Mouse (Mus musculus) common myeloid progenitor, adult 5-6 weeks (primary cell): ENCODE data around the gene Polr2f. TPM values are rescaled to one million over a fixed set of nuclear protein-coding genes. Genes with fewer than 3 reads are reported as not detected.

Experiments used
- ATAC-seq: replicated peaks from 2 replicates; pipeline ENCODE4 v1.8.0; 2016; ENCODE audit warnings: low read depth, mild to moderate bottlenecking, moderate TSS enrichment, inconsistent platforms; ENCODE audit not compliant: poor library complexity, severe bottlenecking
- total RNA-seq: library from RNA; stranded (forward); fragments of 200-1000, 187-1606 nt; gene quantifications from 2 replicates; pipeline ENCODE4 v1.2.3, GENCODE M21; 2017

The Polr2f gene
- total RNA-seq, 1 experiment from 2014 or later = 72.3 TPM

DNA sequence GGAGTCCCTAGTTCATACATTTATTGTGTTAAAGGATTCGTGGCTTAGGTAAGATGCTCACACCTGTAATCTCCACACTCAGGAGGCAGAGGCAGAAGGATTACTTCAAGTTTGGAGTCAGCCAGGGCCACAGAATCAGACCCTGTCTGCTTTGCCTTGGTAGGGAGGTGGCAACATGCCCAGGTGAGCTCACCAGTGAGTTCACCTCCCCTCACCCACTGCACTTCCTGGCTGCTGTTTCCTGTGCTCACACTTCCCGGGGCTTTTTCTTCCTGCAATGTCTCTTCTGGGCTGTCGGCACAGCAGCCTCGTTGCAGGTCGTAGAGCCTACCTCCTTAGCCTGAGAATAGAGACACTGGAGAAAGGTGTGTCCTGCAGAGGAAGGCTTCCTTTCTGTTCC lies 25.5 kb upstream of the Polr2f start:
- no peak for ATAC-seq

DNA sequence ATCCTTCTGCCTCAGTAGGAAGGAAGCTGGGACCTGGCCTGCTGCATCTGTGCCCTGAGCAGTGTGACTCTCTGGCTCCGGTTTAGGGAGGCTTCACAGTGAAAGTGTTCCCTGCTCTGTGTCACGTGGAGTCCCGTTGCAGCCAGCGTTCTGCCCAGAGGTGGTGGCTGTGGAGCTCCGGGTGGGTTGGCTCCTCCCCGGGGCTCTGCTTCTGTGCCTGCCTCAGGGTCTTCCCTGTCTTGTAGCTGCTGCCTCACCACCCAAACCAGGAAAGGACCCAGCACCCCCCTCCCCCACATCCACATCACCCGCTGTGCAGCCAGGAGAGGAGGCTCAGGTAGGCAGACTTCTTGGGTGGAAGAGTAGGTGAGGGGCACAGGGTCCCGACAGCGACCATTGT lies 21.3 kb upstream of the Polr2f start:
- no peak for ATAC-seq

DNA sequence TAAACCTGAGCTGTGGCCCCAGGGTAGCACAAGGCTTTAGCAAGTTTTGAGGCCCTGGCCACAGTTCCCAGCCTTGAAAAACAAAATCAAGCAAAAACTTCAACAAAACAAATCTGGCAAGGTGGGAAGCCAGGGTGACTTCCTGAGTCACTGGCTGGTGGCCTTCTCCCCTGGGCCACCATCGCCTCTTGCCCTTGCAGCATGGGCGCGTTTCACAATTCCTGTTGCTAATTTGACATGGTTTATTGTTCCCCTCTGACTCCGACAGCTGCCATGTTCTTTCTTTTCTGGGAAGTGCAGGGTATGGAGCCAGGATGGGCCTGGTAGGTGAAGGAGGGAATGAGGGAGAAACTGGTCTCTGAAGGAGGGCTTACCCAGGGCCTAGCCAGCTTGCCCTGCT lies 18.7 kb upstream of the Polr2f start:
- ATAC-seq = no peak

DNA sequence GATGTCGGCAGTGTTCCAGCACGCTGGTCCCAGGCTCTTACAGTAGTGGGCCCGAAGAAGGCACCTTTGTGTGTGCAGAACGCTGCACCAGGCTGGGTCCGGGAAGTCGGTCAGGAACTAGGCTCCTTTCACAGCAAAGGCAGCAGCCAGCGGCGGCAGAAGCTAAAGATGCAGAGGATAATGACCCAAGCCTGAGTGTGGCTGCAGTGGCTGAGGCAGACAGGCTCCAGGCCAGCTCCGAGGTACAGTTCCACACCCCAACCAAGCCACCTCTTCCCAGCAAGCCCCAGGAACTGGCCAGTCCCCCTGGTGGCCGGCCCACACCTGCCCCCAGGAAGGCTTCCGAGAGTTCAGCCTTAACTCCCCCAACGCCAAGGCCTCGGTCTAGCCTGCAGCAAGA lies 18.3 kb upstream of the Polr2f start:
- ATAC-seq = no peak

DNA sequence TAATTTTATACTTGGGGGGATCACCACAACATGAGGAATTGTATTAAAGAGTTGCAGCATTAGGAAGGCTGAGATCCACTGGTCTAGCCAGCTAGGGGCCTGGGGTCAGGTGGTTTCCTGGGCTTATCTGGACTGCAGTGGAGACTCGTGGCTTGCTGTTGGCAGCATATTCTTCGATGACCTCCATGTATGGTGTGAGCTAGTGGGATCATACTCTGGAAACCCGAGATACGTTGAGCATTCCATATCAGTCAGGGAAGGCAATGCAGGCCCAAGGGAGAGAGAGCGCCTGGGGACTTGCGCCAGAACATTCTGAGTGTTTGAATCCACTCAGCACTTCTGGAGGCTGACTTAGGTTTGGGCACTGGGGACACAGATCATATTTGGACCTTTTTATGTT lies 17.1 kb upstream of the Polr2f start:
- ATAC-seq = no peak

DNA sequence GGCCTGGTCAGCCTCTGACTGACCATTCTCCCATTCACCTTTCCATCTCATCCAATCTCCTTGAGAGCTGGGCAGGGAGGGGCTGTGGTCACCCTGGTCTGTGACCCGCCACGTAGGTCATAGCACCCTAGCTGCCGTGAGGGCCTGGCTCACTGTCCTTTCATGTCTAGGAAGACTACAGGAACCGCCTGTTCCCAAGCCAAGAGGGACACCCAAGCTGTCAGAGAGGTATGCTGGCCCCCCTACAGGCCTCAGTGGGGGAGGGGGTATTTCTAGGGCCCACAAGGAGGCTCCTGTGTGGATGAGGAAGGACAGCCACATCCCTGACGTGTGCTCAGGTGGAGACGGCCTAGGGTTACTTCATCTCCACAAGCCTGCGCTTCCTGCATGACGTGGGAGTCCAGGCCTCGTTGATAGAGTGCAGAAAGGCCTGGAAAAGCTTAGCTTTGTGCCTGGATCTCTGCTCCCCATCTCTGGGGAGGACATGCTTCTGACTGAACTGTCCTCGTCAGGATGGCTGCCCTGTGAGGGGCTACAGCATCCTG lies 16.4 kb upstream of the Polr2f start:
- ATAC-seq = no peak

DNA sequence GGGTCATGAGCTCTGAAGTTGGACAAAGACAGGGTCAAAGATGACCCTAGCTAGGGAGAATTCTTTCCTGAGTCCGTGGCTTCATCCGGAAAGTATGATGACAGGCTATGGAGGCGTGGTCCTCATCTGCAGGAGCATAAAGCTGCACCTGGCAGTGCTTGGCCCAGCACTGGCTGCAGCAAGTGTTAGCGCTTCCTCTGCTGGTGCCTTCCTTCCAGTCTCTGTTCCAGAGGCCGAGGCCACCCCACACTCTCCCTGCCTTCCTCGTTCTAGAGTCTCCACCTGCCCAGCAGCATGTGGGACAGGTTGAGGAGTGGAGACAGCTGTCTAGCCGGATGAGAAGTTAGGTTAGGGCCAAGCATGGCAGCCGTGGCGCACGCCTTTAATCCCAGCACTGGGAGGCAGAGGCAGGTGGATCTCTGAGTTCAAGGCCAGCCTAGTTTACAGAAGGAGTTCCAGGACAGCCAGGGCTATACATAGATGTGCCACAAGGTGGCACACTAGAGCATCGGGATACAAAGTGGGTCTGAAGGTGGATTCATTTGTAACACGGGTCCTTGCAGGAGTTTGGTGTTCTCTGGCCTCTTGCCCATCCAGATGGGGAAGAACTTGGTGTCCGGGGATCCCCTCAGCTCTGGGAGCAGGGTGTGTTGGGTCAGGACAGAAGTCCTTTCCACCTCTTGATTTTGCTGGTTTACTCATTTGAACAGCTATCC lies 14.4 kb upstream of the Polr2f start:
- ATAC-seq = peak; percentile 61; the same call in 1 of the 2 replicates

DNA sequence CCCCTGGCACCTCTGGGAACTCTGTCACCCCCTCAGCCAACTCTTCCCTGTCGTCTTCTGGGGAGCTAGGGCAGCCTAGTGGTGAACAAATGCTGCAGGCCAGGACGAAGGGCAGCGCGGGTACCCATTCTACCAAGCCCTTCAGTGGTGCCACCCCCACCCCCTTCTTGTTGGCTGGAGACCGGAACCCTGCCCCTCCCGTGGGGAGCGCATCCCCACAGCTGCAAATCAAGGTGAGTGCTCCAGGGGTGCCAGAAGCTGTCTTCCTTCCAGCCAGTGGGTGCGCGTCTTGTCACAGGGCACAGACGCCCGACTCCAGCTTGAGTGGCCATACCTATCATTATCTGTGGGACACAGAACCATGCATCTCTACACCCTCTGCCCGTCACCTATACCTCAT lies 13.7 kb upstream of the Polr2f start:
- ATAC-seq = no peak

DNA sequence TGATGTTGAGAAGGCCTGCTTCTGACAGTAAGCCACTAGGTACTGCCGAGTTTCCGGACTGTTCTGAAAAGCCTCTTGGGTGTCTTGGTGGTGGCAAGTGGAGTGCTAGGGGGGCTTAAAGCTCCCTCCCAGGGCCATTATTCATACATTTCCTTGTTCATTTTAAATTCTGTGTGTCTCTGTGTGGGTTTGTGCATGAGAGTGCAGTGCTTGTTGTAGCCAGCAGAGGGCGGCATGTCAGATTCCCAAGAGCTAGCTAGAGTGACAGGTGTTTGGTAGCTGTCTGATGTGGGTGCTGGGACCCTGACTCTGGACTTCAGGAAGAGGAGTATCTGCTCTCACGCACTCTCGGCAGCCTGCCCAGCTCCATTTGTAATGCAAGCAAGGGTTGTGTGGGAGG lies 12.6 kb upstream of the Polr2f start:
- ATAC-seq = no peak

DNA sequence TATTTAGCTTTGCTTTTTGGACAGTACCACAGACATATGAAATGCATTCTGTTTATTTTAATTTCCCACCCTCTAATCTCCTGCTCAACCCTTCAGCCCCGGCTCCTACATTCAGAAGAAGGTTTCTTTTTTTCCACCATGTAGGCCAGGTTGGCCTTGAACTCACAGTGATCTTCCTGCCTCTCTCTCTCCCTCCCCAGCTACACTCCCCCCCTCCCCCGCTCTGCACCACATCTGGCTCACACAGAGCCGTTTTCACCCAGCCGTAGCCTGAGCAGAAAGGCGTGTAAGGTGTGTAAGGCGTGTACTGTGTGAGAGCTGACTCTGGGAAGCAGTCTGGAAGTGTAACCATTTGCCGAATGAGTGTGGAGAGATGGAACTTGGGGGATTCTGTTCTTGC lies 11.5 kb upstream of the Polr2f start:
- no peak for ATAC-seq

DNA sequence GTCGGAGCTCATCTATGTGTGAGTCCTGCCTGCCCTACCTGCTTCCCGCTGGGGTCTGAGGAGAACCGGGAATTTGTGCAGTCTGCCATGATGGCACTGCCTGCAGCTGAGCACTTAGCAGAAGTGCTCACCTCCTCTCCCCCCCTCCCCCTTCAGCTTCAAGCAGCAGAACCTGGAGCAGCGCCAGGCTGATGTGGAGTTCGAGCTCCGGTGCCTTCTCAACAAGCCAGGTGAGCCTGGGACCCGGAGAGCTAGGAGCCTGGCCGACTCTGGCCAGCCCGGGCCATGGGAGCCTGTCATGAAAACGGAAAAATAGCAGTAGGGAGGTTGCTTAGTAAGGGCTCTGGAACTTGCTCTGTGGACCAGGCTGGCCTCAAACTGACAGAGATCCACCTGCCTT lies 10.0 kb upstream of the Polr2f start:
- no peak for ATAC-seq

DNA sequence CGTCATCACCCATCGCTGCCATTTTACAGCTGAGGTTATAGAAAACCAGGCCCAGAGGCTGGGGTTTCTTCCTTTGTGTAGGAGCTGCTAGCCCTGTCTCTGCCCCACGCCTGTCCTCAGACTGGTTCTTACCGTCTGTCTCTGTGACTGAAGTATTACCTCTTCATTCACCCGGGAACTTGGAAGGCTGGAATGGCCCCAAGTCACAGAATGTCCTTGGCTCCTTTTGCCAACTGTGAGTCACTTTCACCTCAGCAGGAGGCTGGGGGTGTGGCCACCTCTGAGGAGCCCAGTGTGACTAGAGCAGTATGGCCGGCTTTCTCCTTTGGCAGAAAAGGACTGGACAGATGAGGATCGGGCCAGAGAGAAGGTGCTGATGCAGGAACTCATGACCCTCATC lies 9.4 kb upstream of the Polr2f start:
- ATAC-seq = no peak

DNA sequence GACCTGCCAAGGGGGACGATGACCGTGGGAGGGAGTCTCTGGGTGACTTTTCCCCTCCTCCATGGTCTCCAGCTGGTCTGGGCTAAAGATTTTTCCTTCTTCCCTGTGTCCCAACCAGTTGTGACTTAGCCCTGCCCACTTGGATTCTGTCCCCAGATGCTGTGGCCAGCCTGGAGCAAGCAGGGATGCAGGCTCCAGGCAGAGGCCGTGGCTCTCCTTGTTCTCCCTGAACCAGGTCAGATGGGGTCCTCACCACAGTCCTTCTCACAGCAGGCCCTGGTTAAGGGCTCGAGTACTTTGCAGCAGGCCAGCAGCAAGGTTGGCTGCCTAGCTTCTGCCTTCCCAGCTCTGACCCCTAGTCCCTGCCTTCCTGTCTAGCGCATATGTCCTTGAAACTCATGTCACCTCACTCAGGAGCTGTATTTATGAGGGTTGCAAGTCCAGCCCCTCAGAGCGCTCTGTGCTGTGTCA lies 7.6 kb upstream of the Polr2f start:
- ATAC-seq = no peak

DNA sequence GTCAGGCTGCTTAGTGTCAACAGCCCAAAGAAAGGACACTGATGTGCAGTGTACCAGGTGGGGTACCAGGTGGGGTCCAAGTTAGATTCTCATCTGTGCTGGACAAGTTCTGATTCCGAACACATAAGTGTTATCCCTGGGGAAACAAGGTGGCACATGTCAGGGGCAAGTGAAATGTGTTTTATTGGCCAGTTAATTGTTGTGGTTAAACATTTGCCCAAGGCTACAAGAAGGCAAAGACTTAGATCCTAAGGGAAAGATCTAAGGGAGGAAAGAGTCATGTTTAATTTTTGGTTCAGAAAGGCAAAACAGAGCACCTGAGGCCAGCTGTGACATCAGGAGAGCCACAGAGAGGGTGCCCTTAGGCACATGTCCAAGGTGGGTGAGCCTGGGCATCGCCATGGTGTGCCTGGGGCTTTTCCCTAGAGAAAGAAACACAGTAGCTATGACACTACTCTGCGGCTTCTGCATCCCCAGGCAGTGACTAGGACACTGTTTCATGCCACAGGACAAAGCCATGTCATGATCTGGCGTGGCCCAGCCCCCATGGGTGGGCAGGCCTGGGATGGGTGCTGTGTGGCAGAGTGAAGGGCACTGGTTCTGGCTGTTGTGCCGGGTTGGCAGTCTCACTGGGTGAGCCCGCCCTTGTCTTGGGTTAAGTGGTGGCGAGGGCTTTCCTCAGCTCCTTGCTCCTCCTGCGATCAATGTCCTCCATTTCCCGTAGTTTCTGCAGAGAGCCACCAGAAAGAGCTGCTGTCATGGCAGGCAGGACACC lies 6.1 kb upstream of the Polr2f start:
- no peak for ATAC-seq

DNA sequence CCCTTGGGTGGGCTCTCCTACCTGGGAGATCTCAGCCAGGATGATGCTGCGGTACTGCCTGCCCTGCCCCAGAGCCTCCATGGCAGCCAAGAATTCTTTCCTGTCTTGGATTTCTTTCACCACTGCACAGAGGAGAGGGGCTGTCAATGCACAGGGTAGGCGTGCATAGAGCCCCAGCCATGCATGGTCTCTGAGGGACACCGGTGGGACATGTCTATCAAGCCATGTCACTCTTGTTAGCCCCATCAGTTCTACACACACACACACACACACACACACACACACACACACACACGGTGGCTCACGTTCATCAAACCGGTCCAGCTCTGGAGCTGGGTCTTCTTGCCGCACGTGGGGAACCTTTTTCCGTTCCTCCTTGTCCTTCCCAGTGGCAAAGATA lies 5.5 kb upstream of the Polr2f start:
- no peak for ATAC-seq

DNA sequence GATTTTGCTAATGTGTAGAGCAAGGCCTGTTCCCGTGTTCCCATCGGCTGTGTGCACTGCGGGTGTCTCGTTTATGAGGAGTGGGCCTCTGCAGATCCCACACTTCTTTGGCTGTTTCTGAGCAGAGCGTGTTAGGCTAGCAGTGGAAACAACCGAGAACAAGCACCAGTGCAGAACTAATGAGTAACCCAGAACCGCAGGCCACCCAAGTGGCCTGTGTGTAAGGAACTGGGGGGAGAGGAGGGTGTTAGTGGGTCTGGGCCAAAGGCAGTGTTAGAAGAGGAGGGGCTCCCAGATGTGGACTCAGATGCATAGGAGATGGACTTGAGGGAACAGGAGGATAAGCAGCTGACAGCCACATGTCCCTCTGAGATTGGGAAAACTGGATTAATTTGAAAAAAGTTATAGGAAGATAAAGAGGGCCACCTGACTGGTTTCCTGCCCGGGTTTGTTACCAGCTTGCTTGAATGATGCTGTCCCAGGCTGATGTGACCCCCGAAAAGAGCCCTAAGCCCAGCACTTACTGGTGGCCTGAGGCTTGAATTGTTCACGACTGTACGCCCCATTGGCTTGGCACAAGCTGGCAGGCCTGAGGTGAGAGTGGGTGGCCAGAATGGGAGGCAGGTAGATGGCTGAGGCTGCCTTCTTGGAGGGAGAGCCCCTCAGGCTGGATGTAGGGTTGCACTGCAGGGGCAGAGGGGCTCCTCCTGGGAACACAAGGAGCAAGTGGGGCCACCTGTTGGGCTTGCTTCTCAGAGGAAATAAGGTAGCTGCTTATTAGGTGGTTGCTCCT lies 4.8 kb upstream of the Polr2f start:
- ATAC-seq = no peak

DNA sequence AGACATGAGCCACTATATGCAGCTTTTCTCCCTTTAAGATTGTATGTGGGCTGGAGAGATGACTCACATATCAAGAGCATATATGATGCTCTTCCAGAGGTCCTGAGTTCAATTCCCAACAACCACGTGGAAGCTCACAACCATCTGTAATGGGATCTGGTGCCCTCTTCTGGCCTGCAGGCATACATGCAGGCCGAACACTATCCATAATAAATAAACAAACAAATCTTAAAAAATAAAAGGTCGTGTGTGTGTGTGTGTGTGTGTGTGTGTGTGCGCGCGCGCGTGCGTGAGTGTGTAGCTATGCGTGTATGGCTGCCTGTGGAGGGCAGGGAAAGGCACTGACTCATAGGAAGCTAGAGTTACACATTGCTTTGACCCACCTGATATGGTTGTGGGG lies 1.2 kb upstream of the Polr2f start:
- no peak for ATAC-seq

DNA sequence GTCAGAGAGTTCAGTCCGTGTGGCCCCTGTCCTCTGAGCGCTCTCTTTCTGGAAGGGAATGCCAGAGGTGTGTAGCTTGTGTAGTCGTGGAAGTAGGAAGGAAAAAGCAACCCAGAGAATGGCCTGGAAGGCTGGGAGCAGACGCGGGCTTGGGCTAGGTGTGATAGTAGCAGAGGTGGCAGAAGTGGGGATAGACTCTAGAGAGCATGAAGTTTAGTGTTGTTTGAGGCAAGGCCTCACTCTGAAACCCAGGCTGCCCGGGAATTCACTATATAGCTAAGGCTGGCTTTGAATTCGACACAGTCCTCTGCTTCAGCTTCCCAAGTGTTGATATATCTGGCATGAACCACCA lies 733 bp downstream of the Polr2f start:
- 0 out of 2 replicates have a peak, but pooled peaks have one; percentile 9 for ATAC-seq

DNA sequence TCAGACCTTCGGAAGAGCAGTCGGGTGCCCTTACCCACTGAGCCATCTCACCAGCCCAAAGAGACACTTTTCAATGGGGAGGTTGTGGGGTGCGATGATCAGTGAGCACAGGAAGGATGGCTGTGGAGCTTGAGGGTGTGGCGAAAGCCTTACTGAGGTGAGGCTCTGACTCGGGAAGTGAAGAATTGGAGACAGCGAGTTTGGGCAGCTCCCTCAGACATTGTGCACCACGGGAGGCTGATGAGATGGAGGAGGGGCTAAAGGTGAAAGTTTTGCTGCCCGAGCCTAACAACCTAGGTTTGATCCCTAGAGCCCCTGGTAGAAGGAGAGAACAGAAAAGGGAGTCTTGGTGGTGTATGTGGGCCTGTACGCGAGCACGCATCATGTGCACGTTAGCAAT lies 2.5 kb downstream of the Polr2f start:
- ATAC-seq = no peak

DNA sequence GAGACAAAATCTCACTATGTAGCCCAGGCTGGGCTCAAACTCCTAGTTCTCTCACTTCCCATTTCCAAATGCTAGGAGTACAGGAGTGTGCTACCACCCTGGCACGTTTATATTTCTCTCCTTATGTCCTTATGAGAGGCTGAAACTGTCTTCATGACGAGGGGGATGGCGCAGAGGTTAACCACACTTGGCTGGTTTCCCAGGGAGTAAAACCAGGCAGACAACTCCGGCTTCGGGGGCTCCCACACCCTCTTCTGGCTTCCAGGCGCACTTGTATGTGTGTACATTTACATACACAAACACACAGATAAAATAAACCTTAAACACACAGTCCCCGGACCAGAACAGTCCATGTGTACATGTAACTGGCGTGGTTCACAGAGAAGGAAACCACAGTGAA lies 3.2 kb downstream of the Polr2f start:
- ATAC-seq = peak; percentile 3; the same call in 1 of the 2 replicates

DNA sequence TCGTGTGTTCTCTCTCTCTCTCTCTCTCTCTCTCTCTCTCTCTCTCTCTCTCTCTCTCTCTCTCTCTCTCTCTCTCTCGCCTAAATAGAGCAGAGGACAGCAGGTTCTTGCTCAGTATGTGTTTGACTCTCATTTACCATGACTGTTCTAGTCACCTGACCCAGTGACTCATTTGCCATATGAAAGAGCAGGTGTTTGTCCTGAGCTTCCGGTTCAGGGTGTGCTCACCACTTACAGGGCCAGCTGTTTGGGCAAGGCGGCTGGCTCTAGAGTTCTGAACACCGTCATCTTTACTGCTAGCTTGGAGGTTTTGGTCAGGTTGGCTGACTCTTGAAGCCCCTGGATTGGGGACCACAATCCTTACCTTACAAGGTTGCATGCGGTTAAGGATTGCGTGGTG lies 4.7 kb downstream of the Polr2f start:
- no peak for ATAC-seq
